Mouse (Mus musculus): Measurements from ENCODE around the gene Pank1. TPM values are rescaled to one million over a fixed set of nuclear protein-coding genes. Genes with fewer than 3 reads are reported as not detected.

Gene Pank1
- total RNA-seq, 4 experiments from 2014 or later = 19.4 to 21.2 (median 20.4) TPM

DNA sequence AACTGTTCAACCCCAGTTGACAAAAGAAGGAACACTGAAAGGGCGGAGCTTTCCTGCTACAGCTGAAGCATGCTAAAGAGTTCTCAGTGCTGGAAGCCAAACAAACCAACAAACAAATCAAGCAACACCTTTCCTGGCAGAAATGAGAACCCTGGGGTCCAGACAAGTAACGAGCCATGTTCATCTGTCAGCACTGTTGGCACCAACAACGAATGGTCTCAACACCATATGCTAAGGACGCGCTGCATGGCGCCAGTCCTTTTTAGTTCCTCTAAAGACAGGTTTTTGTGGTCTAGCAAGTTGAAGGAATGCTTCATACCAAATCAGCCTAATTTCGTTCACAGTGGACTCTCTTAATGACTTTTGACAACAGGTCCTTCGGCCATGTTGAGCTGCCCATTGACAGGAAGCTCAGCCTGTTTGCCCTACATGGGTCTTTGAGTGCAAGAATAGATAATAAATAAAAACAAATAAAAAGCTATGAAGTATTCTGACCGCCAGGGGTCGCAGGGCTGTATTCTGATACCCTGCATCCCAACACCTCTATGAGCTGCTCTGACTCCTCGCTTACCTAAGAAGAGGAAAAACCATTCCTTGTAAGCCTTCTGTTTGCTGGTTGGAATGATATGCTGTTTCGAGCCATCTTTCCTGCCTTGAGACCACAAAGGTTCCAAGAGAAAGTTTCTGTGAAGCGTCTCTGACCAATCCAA, 53.2 kb downstream of the Pank1 start:
- no peak for DNase-seq (ENCODE audit: low spot score in 2 of 2)

GRCm38 (mm10) chr19:34819577-34820170, 59.6 kb downstream of the Pank1 start:
- DNase-seq (ENCODE audit: low spot score in 2 of 2) = no peak

GRCm38 (mm10) chr19:34815371-34815770, 63.9 kb downstream of the Pank1 start:
- DNase-seq (ENCODE audit: low spot score in 2 of 2) = no peak

- DNase-seq (ENCODE audit: low spot score in 2 of 2) = no peak
Measured at GRCm38 (mm10) chr19:34814696-34815095, 64.6 kb downstream of the Pank1 start.

- DNase-seq (ENCODE audit: low spot score in 2 of 2) = no peak
Measured at GRCm38 (mm10) chr19:34813961-34814360, 65.3 kb downstream of the Pank1 start.

GRCm38 (mm10) chr19:34813533-34813932, 65.7 kb downstream of the Pank1 start:
- DNase-seq (ENCODE audit: low spot score in 2 of 2) = no peak

- DNase-seq (ENCODE audit: low spot score in 2 of 2) = no peak
Measured at GRCm38 (mm10) chr19:34812711-34813110, 66.5 kb downstream of the Pank1 start.

- DNase-seq (ENCODE audit: low spot score in 2 of 2) = no peak
Measured at GRCm38 (mm10) chr19:34807173-34807572, 72.1 kb downstream of the Pank1 start.

DNA sequence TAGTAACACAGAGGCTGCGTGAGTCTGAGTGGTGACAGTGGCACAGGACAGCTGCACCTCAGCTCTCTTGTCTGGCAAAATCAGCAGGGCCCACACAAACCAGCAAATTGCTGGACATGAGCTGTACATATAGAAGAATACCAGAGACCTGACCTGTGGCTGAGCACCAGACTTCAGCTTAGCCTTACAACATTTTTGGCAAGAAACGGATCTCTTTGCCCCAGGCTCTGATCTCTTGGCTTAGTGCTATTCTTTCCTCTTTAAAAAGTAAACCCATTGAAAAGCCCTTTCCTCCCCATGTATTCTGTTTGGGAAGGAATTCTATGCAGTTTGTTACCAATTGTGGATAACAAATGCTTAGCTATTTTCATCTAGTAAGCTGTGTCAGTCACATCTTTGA, 74.2 kb downstream of the Pank1 start:
- DNase-seq (ENCODE audit: low spot score in 2 of 2) = no peak

DNA sequence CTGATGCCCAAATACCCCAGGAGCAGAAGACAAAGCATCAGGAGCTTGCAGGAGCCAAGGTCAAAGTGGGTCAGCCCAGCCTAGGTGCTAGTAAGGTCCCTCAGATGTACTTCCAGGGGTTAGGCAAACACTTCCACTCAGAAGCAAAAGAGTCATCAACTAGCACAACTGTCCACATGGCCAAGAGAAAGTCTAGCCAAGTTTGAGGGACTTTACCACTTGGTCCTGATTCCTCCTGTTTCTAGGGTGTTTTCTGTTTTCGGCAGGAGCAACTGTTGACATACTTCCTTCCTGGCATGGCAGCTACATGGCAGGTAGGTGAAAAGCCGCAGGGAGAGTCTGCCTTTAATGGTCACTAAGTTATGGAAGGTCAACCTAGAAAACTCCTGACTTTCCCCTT, 74.7 kb downstream of the Pank1 start:
- no peak for DNase-seq (ENCODE audit: low spot score in 2 of 2)

GRCm38 (mm10) chr19:34803396-34803795, 75.9 kb downstream of the Pank1 start:
- no peak for DNase-seq (ENCODE audit: low spot score in 2 of 2)

GRCm38 (mm10) chr19:34799644-34800267, 79.5 kb downstream of the Pank1 start:
- DNase-seq (ENCODE audit: low spot score in 2 of 2) = no peak

DNA sequence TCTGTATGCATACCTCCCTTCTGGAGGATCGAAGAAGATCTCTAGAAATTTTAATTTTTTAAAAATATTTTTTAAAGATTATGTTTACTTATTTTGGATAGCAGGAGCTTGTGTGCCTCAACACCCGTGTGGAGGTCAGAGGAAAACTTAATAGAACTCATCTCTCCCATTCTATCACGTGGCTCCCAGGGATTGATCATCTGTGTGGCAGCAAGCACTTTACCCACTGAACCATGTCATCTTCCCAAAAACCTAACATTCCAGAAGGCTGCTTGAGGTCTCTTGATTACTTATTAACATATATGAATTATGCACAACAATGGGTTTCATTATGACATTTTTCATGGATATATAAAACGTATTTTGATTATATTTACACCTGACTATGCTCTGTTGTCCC, 82.9 kb downstream of the Pank1 start:
- no peak for DNase-seq (ENCODE audit: low spot score in 2 of 2)

- no peak for DNase-seq (ENCODE audit: low spot score in 2 of 2)
Measured at GRCm38 (mm10) chr19:34782491-34782890, 96.8 kb downstream of the Pank1 start.

DNA sequence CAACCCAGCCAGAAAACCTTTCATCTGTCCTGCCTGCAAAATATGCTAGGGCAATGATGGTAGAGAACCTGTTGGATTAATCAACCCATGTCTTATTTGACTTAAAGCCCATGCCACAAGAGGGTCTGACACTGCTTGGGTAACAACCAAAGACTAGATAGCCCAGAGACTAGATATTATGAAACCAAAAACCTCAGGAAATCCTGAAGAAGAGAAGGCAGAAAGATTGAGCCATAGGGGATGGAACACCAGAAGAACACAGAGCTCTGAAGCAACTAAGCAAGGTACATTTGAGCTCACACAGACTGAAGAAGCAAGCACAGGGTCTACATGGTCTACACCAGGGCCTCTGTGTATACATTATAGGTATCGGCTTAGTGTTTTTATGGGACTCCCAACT, 100.3 kb downstream of the Pank1 start:
- DNase-seq (ENCODE audit: low spot score in 2 of 2) = no peak

GRCm38 (mm10) chr19:34778098-34778497, 101.2 kb downstream of the Pank1 start:
- no peak for DNase-seq (ENCODE audit: low spot score in 2 of 2)

- peak; percentile 12 to 18 for DNase-seq (ENCODE audit: low spot score in 2 of 2)
Measured at GRCm38 (mm10) chr19:34772775-34773174, 106.5 kb downstream of the Pank1 start.

- no peak for DNase-seq (ENCODE audit: low spot score in 2 of 2)
Measured at GRCm38 (mm10) chr19:34770764-34771163, 108.5 kb downstream of the Pank1 start.

DNA sequence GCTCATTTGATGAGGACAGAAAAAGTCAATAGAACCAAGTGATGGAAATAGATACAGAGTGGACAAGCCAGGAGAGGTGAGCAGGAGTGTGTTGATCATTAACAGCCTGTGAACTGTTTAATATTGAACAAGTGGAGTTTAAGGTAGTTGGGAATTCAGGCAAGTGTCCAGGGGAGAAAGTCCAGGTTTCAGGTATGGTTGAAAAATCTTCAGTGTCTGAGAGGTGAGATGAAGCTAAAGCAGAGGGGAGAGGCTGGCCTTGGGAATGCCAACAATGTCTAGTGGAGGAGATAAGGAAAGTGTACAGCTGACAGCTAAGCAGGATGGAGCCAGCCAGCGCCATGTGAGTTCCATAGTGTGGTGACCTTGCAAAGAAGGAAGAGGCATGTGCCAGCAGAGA, 120.5 kb downstream of the Pank1 start:
- DNase-seq (ENCODE audit: low spot score in 2 of 2) = no peak
